11 mouse cellular contexts compared by ENCODE assay signal in genomic region chr5:139737841-139738591, GRCm38 (mm10). TPM values are rescaled to one million over a fixed set of nuclear protein-coding genes. Genes with fewer than 3 reads are reported as not detected.
DNase-seq lines count a peak whose midpoint lies in the region; ATAC-seq and TF ChIP-seq lines count a peak whose summit lies in the region.
"Had no signal": no experiment of that assay in that cellular context is flagged by ENCODE, and none has a peak within 500 bp of the region (broad histone marks: within the 10 kb centered on the region; RNA-seq: fewer than 3 reads in every experiment).

No protein-coding gene starts in this region.

- H3K27me3 ChIP-seq in lung, embryonic 14.5 days (ENCODE audit: insufficient read depth, low read length), result no peaks in the 10 kb centered on the region
- H3K27me3 ChIP-seq in stomach, embryonic 15.5 days (replicated peaks), result no peaks in the 10 kb centered on the region
- H3K27me3 ChIP-seq: megakaryocyte, embryonic 14.5 days had no signal

- H3K4me2 ChIP-seq in lung, embryonic 14.5 days, result no peak overlapping the region; the same call in 1 of the 2 replicates
- peak overlapping the region; percentile 8; the same call in 1 of the 2 replicates for H3K4me2 ChIP-seq in stomach, embryonic 15.5 days

- no peak for DNase-seq in lung, embryonic 14.5 days
- DNase-seq in lung, adult 2 months, result no peak
- DNase-seq in kidney, postnatal 36 days, result peak; percentile 80 to 83
- no peak for DNase-seq in adrenal gland, postnatal 36 days
- no peak for DNase-seq in ovary, adult 18-20 months (ENCODE audit: low spot score)
- DNase-seq: adrenal gland, adult 2 months; cerebellum, adult 9-10 months; heart, postnatal 14 days had no signal

- no peak for TF ChIP-seq POLR2A in lung, adult 2 months (IDR thresholded peaks at IDR 0.05; ENCODE audit: borderline replicate concordance, extremely low read depth, low read depth, low read length)

- no peak for ATAC-seq in lung, embryonic 14.5 days (ENCODE audit: insufficient read depth)
- ATAC-seq in erythroblast, adult 5-6 weeks (replicated peaks; ENCODE audit: low FRiP score, poor library complexity, severe bottlenecking), result peak; percentile 43
- 0 out of 2 replicates have a peak, but pooled peaks have one; percentile 23 for ATAC-seq in stomach, embryonic 15.5 days (ENCODE audit: insufficient read depth, low FRiP score, low read depth)

- H3K4me1 ChIP-seq in lung, embryonic 14.5 days (ENCODE audit: insufficient read depth), result peaks cover 7% of the 10 kb centered on the region
- H3K4me1 ChIP-seq in lung, adult 2 months (ENCODE audit: control insufficient read depth, insufficient read depth, low read length), result peaks cover 13% of the 10 kb centered on the region
- H3K4me1 ChIP-seq in stomach, embryonic 15.5 days, result peaks cover 34% of the 10 kb centered on the region

- H3K36me3 ChIP-seq in lung, embryonic 14.5 days (ENCODE audit: insufficient read depth), result no peaks in the 10 kb centered on the region
- no peaks in the 10 kb centered on the region for H3K36me3 ChIP-seq in stomach, embryonic 15.5 days

- H3K9me3 ChIP-seq in lung, embryonic 14.5 days (ENCODE audit: low read depth, low read length), result no peaks in the 10 kb centered on the region
- no peaks in the 10 kb centered on the region for H3K9me3 ChIP-seq in stomach, embryonic 15.5 days
- H3K9me3 ChIP-seq: megakaryocyte, embryonic 14.5 days had no signal

- peak overlapping the region; percentile 30; the same call in 1 of the 2 replicates for H3K27ac ChIP-seq in lung, embryonic 14.5 days (ENCODE audit: low read depth)
- H3K27ac ChIP-seq in stomach, embryonic 15.5 days, result peak overlapping the region; percentile 88

- no peak overlapping the region for H3K4me3 ChIP-seq in lung, embryonic 14.5 days (ENCODE audit: low read depth, low read length)
- no peak overlapping the region for H3K4me3 ChIP-seq in lung, adult 2 months (replicated peaks; ENCODE audit: extremely low read depth, low read depth, low read length)
- no peak overlapping the region for H3K4me3 ChIP-seq in stomach, embryonic 15.5 days (replicated peaks)
- H3K4me3 ChIP-seq: megakaryocyte, embryonic 14.5 days had no signal

- 74% methylated on average over 14 of the region's 14 CpGs for WGBS in lung, embryonic 14.5 days
- 76% methylated on average over 14 of the region's 14 CpGs for WGBS in lung, adult 2 months
- WGBS in stomach, embryonic 15.5 days, result 68% methylated on average over 14 of the region's 14 CpGs

- TF ChIP-seq CTCF in lung, embryonic 14.5 days (IDR thresholded peaks at IDR 0.05; ENCODE audit: low read depth), result no peak
- TF ChIP-seq CTCF in lung, adult 2 months (IDR thresholded peaks at IDR 0.05; ENCODE audit: insufficient read depth, low read length), result no peak

- no peak overlapping the region for H3K9ac ChIP-seq in lung, embryonic 14.5 days
- no peak overlapping the region for H3K9ac ChIP-seq in stomach, embryonic 15.5 days

RNA-seq across cellular contexts. Expression of gene Micall2, which starts 1.9 kb away (rescaled TPM):
- 3.0 and 4.8 TPM in 2 replicates for polyA plus RNA-seq in lung, embryonic 14.5 days (2014; fragmentation: Nextera tagmentation; extraction: Ambion mirVana)
- polyA plus RNA-seq in lung, adult 2 months (2012; rRNA removed), result 3.7 and 5.0 TPM in 2 replicates
- total RNA-seq in erythroblast, adult 5-6 weeks (2015; ENCODE audit: low replicate concordance), result 9.0 and 11.1 TPM in 2 replicates
- total RNA-seq in erythroblast, adult 5-6 weeks (2017; ENCODE audit: low replicate concordance), result 12.2 and 21.9 TPM in 2 replicates
- 6.4 and 7.7 TPM in 2 replicates for polyA plus RNA-seq in stomach, embryonic 15.5 days (2015; fragmentation: Nextera tagmentation; extraction: Ambion mirVana)
- total RNA-seq in adrenal gland, postnatal 36 days (2021), result 10 to 100 TPM; 10.5 to 11.2 TPM

RNA-seq across cellular contexts. Expression of gene Ints1, which starts 37.5 kb away (rescaled TPM):
- polyA plus RNA-seq in lung, embryonic 14.5 days (2014; fragmentation: Nextera tagmentation; extraction: Ambion mirVana), result 37.6 and 39.8 TPM in 2 replicates
- 51.0 and 56.4 TPM in 2 replicates for polyA plus RNA-seq in lung, adult 2 months (2012; rRNA removed)
- 21.3 and 30.7 TPM in 2 replicates for total RNA-seq in erythroblast, adult 5-6 weeks (2015; ENCODE audit: low replicate concordance)
- 10.9 and 28.0 TPM in 2 replicates for total RNA-seq in erythroblast, adult 5-6 weeks (2017; ENCODE audit: low replicate concordance)
- 19.2 and 21.3 TPM in 2 replicates for polyA plus RNA-seq in stomach, embryonic 15.5 days (2015; fragmentation: Nextera tagmentation; extraction: Ambion mirVana)
- total RNA-seq in adrenal gland, postnatal 36 days (2021), result 10 to 100 TPM; 51.3 to 54.3 TPM

RNA-seq across cellular contexts. Expression of gene Mafk, which starts 53.3 kb away (rescaled TPM):
- polyA plus RNA-seq in lung, embryonic 14.5 days (2014; fragmentation: Nextera tagmentation; extraction: Ambion mirVana), result 8.0 and 10.0 TPM in 2 replicates
- 49.1 and 55.6 TPM in 2 replicates for polyA plus RNA-seq in lung, adult 2 months (2012; rRNA removed)
- 72.4 and 83.0 TPM in 2 replicates for total RNA-seq in erythroblast, adult 5-6 weeks (2015; ENCODE audit: low replicate concordance)
- 147 and 218 TPM in 2 replicates for total RNA-seq in erythroblast, adult 5-6 weeks (2017; ENCODE audit: low replicate concordance)
- 16.1 and 18.3 TPM in 2 replicates for polyA plus RNA-seq in stomach, embryonic 15.5 days (2015; fragmentation: Nextera tagmentation; extraction: Ambion mirVana)
- 10 to 100 TPM; 31.2 to 45.8 TPM for total RNA-seq in adrenal gland, postnatal 36 days (2021)

Comparison
In these comparisons a context has a peak if more than half of its experiments do, and no peak if none do; other contexts are left out.
1. DNase-seq: peak in kidney, postnatal 36 days (2 of 2); none in lung, embryonic 14.5 days (single experiment), lung, adult 2 months (single experiment), adrenal gland, postnatal 36 days (0 of 2) and ovary, adult 18-20 months (single experiment).